Mouse (Mus musculus): ENCODE measurements at regions not wholly inside any gene's neighbourhood (a gene's known extent, or its start where the extent isn't known, plus 50 kb on each side); places are given as distances from the start of the nearest gene placed in this dataset.

GRCm38 (mm10) chr4:55779581-55779980 is 247.3 kb upstream of the Klf4 start:
- H3K4me3 ChIP-seq (ENCODE audit: insufficient read depth in 1 of 2, low read depth in 1 of 2, low read length in 2 of 2, poor library complexity in 1 of 2, severe bottlenecking in 1 of 2): no peak overlapping the region
- no peak overlapping the region for H3K27ac ChIP-seq (ENCODE audit: insufficient read depth, low read depth, low read length, poor library complexity, severe bottlenecking)
- H3K4me1 ChIP-seq (ENCODE audit: control insufficient read depth in 2 of 2, insufficient read depth in 2 of 2, low read length in 2 of 2, poor library complexity in 1 of 2): no peaks in the 10 kb centered on the region
- in situ Hi-C loops (cut with MboI; ENCODE audit: low sequenced_read_pairs in 2 of 2, unreplicated experiment in 2 of 2): no loop called here
- TF ChIP-seq MAFK (IDR thresholded peaks at IDR 0.05; ENCODE audit: insufficient read depth, low read depth, low read length) (no peak), HCFC1 (IDR thresholded peaks at IDR 0.05; ENCODE audit: borderline replicate concordance, insufficient read depth, low read length) (no peak), ZC3H11A (IDR thresholded peaks at IDR 0.05; ENCODE audit: borderline replicate concordance, low read depth, low read length) (no peak), CHD2 (IDR thresholded peaks at IDR 0.05; ENCODE audit: low read depth, low read length) (no peak)
- DNase-seq (ENCODE audit: low read depth, low spot score): no peak
- no peak overlapping the region for H3K9ac ChIP-seq (ENCODE audit: insufficient read depth, low read depth, low read length, poor library complexity, severe bottlenecking)
- H3K36me3 ChIP-seq (ENCODE audit: control insufficient read depth, insufficient read depth, low read length, poor library complexity, severe bottlenecking): no peaks in the 10 kb centered on the region
- no peaks in the 10 kb centered on the region for H3K9me3 ChIP-seq (ENCODE audit: control insufficient read depth, insufficient read depth, low read depth, low read length)

GRCm38 (mm10) chr4:55775858-55776257 is 243.6 kb upstream of the Klf4 start:
- TF ChIP-seq ZNF384 (IDR thresholded peaks at IDR 0.05; ENCODE audit: low read depth, low read length): no peak
- no peak overlapping the region for H3K27ac ChIP-seq (ENCODE audit: insufficient read depth, low read depth, low read length, poor library complexity, severe bottlenecking)

GRCm38 (mm10) chr4:55774571-55774970 is 242.3 kb upstream of the Klf4 start:
- in situ Hi-C loops (cut with MboI; ENCODE audit: low sequenced_read_pairs in 2 of 2, unreplicated experiment in 2 of 2): no loop called here
- Histone ChIP-seq H3K27ac (ENCODE audit: insufficient read depth, low read depth, low read length, poor library complexity, severe bottlenecking) (no peak overlapping the region), H3K9me3 (ENCODE audit: control insufficient read depth, insufficient read depth, low read depth, low read length) (no peaks in the 10 kb centered on the region), H3K4me1 (ENCODE audit: control insufficient read depth in 2 of 2, insufficient read depth in 2 of 2, low read length in 2 of 2, poor library complexity in 1 of 2) (no peaks in the 10 kb centered on the region), H3K9ac (ENCODE audit: insufficient read depth, low read depth, low read length, poor library complexity, severe bottlenecking) (no peak overlapping the region), H3K36me3 (ENCODE audit: control insufficient read depth, insufficient read depth, low read length, poor library complexity, severe bottlenecking) (no peaks in the 10 kb centered on the region), H3K4me3 (ENCODE audit: insufficient read depth in 1 of 2, low read depth in 1 of 2, low read length in 2 of 2, poor library complexity in 1 of 2, severe bottlenecking in 1 of 2) (no peak overlapping the region)
- DNase-seq (ENCODE audit: low read depth, low spot score): no peak
- no peak for TF ChIP-seq ZNF384 (IDR thresholded peaks at IDR 0.05; ENCODE audit: low read depth, low read length)
- TF ChIP-seq CHD2 (IDR thresholded peaks at IDR 0.05; ENCODE audit: low read depth, low read length): no peak
- no peak for TF ChIP-seq HCFC1 (IDR thresholded peaks at IDR 0.05; ENCODE audit: borderline replicate concordance, insufficient read depth, low read length)

More at GRCm38 (mm10) chr4:55775858-55776257, 243.6 kb upstream of the Klf4 start:
- no peak for DNase-seq (ENCODE audit: low read depth, low spot score)
- Histone ChIP-seq H3K9me3 (ENCODE audit: control insufficient read depth, insufficient read depth, low read depth, low read length) (no peaks in the 10 kb centered on the region), H3K36me3 (ENCODE audit: control insufficient read depth, insufficient read depth, low read length, poor library complexity, severe bottlenecking) (no peaks in the 10 kb centered on the region), H3K4me1 (ENCODE audit: control insufficient read depth in 2 of 2, insufficient read depth in 2 of 2, low read length in 2 of 2, poor library complexity in 1 of 2) (no peaks in the 10 kb centered on the region), H3K9ac (ENCODE audit: insufficient read depth, low read depth, low read length, poor library complexity, severe bottlenecking) (no peak overlapping the region), H3K4me3 (ENCODE audit: insufficient read depth in 1 of 2, low read depth in 1 of 2, low read length in 2 of 2, poor library complexity in 1 of 2, severe bottlenecking in 1 of 2) (no peak overlapping the region)
- in situ Hi-C loops (cut with MboI; ENCODE audit: low sequenced_read_pairs in 2 of 2, unreplicated experiment in 2 of 2): no loop called here

- H3K27ac ChIP-seq (ENCODE audit: insufficient read depth, low read depth, low read length, poor library complexity, severe bottlenecking): no peak overlapping the region
- in situ Hi-C loops (cut with MboI; ENCODE audit: low sequenced_read_pairs in 2 of 2, unreplicated experiment in 2 of 2): no loop called here
- H3K4me3 ChIP-seq (ENCODE audit: insufficient read depth in 1 of 2, low read depth in 1 of 2, low read length in 2 of 2, poor library complexity in 1 of 2, severe bottlenecking in 1 of 2): no peak overlapping the region
- H3K9me3 ChIP-seq (ENCODE audit: control insufficient read depth, insufficient read depth, low read depth, low read length): no peaks in the 10 kb centered on the region
- no peaks in the 10 kb centered on the region for H3K36me3 ChIP-seq (ENCODE audit: control insufficient read depth, insufficient read depth, low read length, poor library complexity, severe bottlenecking)
- DNase-seq (ENCODE audit: low read depth, low spot score): no peak
- H3K4me1 ChIP-seq (ENCODE audit: control insufficient read depth in 2 of 2, insufficient read depth in 2 of 2, low read length in 2 of 2, poor library complexity in 1 of 2): no peaks in the 10 kb centered on the region
- no peak overlapping the region for H3K9ac ChIP-seq (ENCODE audit: insufficient read depth, low read depth, low read length, poor library complexity, severe bottlenecking)
- TF ChIP-seq CHD2 (IDR thresholded peaks at IDR 0.05; ENCODE audit: low read depth, low read length) (no peak), ZNF384 (IDR thresholded peaks at IDR 0.05; ENCODE audit: low read depth, low read length) (no peak), HCFC1 (IDR thresholded peaks at IDR 0.05; ENCODE audit: borderline replicate concordance, insufficient read depth, low read length) (no peak), ZC3H11A (IDR thresholded peaks at IDR 0.05; ENCODE audit: borderline replicate concordance, low read depth, low read length) (no peak), MAFK (IDR thresholded peaks at IDR 0.05; ENCODE audit: insufficient read depth, low read depth, low read length) (no peak)
Measured at GRCm38 (mm10) chr4:55769656-55770055, 237.4 kb upstream of the Klf4 start.

- H3K36me3 ChIP-seq (ENCODE audit: control insufficient read depth, insufficient read depth, low read length, poor library complexity, severe bottlenecking): no peaks in the 10 kb centered on the region
- no peak overlapping the region for H3K27ac ChIP-seq (ENCODE audit: insufficient read depth, low read depth, low read length, poor library complexity, severe bottlenecking)
- no peak overlapping the region for H3K9ac ChIP-seq (ENCODE audit: insufficient read depth, low read depth, low read length, poor library complexity, severe bottlenecking)
- H3K4me1 ChIP-seq (ENCODE audit: control insufficient read depth in 2 of 2, insufficient read depth in 2 of 2, low read length in 2 of 2, poor library complexity in 1 of 2): no peaks in the 10 kb centered on the region
- no peak for TF ChIP-seq MAFK (IDR thresholded peaks at IDR 0.05; ENCODE audit: insufficient read depth, low read depth, low read length)
- TF ChIP-seq ZC3H11A (IDR thresholded peaks at IDR 0.05; ENCODE audit: borderline replicate concordance, low read depth, low read length): no peak
- no peak for TF ChIP-seq ZNF384 (IDR thresholded peaks at IDR 0.05; ENCODE audit: low read depth, low read length)
- TF ChIP-seq CHD2 (IDR thresholded peaks at IDR 0.05; ENCODE audit: low read depth, low read length): no peak
- TF ChIP-seq HCFC1 (IDR thresholded peaks at IDR 0.05; ENCODE audit: borderline replicate concordance, insufficient read depth, low read length): no peak
- in situ Hi-C loops (cut with MboI; ENCODE audit: low sequenced_read_pairs in 2 of 2, unreplicated experiment in 2 of 2): no loop called here
- DNase-seq (ENCODE audit: low read depth, low spot score): no peak
- no peak overlapping the region for H3K4me3 ChIP-seq (ENCODE audit: insufficient read depth in 1 of 2, low read depth in 1 of 2, low read length in 2 of 2, poor library complexity in 1 of 2, severe bottlenecking in 1 of 2)
- H3K9me3 ChIP-seq (ENCODE audit: control insufficient read depth, insufficient read depth, low read depth, low read length): no peaks in the 10 kb centered on the region
Measured at GRCm38 (mm10) chr4:55768325-55768724, 236.1 kb upstream of the Klf4 start.
